Mouse (Mus musculus): ENCODE results near the gene Aldh1a3.
A peak's percentile ranks its signal among the peaks of the same experiment; 100 is the strongest.

Gene Aldh1a3

GRCm38 (mm10) chr7:66369071-66369933 is 58.0 kb downstream of the Aldh1a3 start:
- DNase-seq: no peak

DNA sequence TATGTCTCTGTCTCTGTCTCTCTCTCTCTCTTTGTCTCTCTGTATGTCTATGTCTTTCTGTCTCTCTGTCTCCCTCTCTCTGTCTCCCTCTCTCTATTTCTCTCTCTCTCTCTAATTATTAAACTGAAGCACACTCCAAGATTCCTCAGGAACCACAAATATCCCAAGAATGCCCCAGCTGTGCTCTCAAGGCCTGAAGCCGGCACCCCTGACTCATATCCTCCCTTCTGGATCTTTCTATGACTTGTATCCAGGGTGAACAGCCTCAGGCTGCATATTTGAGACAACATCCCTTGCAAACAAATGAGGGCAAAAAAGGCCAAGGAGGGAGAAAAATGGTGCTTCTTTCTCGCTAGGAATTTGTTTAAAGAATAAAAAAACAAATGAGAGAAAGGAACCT is 61.4 kb downstream of the Aldh1a3 start, which contains the start of gene Gm10974:
TSS of gene Gm10974 (plus strand) at position 2 of the 400 bp plus-strand sequence.
- no peak for DNase-seq

GRCm38 (mm10) chr7:66365411-66365810 is 61.9 kb downstream of the Aldh1a3 start:
- DNase-seq: no peak

- DNase-seq: no peak
Observed at GRCm38 (mm10) chr7:66364491-66364890, 62.8 kb downstream of the Aldh1a3 start.

DNA sequence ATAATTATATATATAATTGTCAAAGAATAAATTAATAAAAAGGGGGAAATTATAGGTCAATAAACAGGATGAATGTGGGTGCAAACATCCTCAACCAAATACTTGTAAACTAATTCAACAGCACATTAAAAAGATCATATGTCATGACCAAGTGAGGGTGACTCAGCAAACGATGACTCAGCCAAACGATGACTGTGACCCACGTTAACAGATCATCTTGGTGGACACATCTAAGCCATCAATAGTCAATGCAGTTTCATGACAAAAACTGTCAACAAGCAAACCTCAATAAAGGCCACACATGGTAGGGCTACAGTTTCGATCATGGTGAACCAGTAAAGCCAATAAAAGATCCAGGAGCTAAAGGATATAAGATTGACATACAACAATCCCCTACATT is 68.3 kb downstream of the Aldh1a3 start:
- DNase-seq: no peak

GRCm38 (mm10) chr7:66358461-66358860 is 68.9 kb downstream of the Aldh1a3 start:
- no peak for DNase-seq

DNA sequence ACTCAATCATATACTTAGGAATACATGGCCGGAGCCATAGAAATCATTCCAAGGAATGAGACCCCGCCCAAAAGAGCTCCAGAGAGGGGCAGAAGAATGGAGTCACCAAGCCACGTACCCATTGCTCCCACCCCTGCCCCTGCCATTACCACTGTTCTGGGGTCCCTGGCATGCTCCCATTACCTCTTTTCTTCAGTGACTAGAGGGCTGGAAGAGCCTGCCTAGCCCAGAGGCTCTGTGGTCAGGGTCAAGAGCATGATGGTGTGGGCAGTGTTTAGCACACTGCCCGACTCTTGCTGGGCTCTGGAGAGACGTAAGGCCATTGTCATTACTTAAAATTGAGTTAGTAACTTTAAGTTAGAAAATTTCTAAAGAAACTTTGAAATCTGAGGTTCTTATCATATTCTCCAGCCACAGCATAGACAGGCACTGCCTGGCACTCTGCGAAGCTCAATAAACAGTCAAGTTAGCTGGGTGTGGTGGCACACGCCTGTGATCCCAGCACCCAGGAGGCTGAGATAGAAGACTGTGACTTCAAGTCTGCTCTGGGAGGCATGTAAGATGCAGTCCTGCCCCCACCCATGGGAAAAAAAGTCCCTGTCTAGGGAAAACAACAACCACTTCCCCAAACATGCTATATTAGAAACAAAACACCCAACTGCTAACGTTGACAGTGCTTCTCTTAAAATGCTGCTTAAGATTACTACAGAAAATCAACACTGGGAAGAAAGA is 71.4 kb downstream of the Aldh1a3 start:
- no peak for DNase-seq

DNA sequence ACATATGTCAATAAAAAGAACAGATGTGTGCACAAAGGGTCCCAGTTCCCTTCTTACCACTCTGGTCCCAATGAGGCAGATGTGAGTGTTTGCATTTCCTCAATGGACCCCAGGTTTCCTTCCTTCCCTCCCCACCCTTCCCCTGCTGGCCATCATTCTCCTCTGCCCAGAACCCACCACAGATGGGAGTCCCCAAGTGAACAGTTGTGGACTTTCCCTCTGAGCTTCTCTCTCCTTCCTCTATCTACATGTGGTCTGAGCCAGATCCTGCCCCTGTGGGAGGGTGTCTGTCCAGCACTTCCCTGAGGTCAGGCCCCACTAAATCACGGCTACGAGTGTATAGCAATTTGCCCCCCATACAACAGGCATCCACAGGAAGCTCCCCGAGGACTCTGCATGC is 72.4 kb downstream of the Aldh1a3 start:
- no peak for DNase-seq

DNA sequence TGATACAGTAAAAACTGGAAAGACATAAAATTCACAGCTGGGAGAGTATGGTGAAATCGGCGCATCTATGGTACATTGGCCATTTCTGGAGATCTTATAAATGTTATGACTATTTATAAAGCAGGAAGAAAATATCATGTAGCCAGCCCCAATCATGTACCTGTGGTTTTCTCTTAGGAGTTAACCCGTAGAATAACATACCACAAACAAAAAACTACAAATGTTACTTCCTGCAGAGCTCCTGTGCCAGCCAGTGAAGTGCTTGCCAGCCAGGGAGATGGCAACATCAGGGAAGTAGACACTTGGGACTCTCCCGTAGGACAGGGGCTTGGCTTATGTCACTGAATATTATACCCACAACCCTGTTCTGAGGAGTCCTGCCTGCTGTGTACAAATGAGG is 76.2 kb downstream of the Aldh1a3 start:
- DNase-seq: no peak

- no peak for DNase-seq
Observed at GRCm38 (mm10) chr7:66349670-66350069, 77.6 kb downstream of the Aldh1a3 start.

- no peak for DNase-seq
Observed at GRCm38 (mm10) chr7:66348588-66348987, 78.7 kb downstream of the Aldh1a3 start.

- DNase-seq: no peak
Observed at GRCm38 (mm10) chr7:66346959-66347663, 80.2 kb downstream of the Aldh1a3 start.

GRCm38 (mm10) chr7:66343307-66343706 is 84.0 kb downstream of the Aldh1a3 start:
- DNase-seq: no peak

DNA sequence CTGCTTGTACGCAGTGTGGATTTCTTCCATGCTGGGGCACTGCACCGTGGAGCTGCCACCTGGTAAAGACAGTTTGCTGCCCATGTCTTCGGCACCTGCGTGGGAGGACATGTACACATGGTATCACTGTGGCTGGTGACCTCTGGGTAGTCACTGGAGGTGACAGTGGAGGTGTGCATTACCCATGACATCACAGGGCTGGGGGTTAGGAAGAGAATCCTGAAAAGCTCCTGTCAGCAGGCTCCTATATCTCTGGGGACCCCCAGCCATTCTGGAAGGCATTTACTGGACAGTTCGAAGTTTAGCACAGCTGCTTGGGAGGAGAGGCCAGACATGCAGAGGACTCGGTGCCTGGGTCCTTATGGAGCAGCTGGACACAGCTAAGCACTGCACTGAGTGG is 84.5 kb downstream of the Aldh1a3 start:
- no peak for DNase-seq

DNA sequence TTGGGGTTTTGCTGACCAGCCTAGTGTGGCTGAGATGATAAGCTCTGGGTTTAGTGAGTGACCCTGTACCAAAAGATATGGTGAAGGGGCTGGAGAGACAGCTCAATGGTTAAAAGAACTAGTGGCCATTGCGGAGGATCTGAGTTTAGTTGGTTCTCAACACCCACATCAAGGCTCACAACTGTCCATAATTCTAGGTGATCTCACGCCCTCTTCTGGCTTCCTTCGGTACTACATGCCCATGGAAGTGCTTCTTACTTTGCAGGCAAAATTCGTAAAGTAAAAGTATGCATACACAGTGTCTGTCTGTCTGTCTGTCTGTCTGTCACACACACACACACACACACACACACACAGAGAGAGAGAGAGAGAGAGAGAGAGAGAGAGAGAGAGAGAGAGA is 85.0 kb downstream of the Aldh1a3 start:
- DNase-seq: peak; percentile 16
